Mouse (Mus musculus) erythroblast, embryonic 14.5 days (primary cell): ENCODE results near the gene Nrp2. TPM values are rescaled to one million over a fixed set of nuclear protein-coding genes. Genes with fewer than 3 reads are reported as not detected.

ENCODE experiments used
- H3K27me3 ChIP-seq: 2 replicates; pipeline ENCODE4 v1.6.1; 2012; ENCODE audit warnings: inconsistent platforms; ENCODE audit not compliant: control insufficient read depth
- H3K36me3 ChIP-seq: 2 replicates; pipeline ENCODE4 v1.6.1; 2012; ENCODE audit warnings: mild to moderate bottlenecking, inconsistent platforms; ENCODE audit not compliant: control insufficient read depth
- H3K4me1 ChIP-seq: 2 replicates; pipeline ENCODE4 v1.6.1; 2012; ENCODE audit warnings: inconsistent platforms; ENCODE audit not compliant: control insufficient read depth
- H3K4me3 ChIP-seq: replicated peaks from 2 replicates; pipeline ENCODE3; 2012; ENCODE audit warnings: moderate library complexity, mild to moderate bottlenecking, inconsistent platforms
- H3K9me3 ChIP-seq: 2 replicates; pipeline ENCODE4 v1.6.1; 2012; ENCODE audit warnings: low read length, inconsistent platforms, mixed read lengths; ENCODE audit not compliant: control insufficient read depth
- GATA1 ChIP-seq: IDR thresholded peaks from 2 replicates; pipeline ENCODE4 v1.6.1; 2012; ENCODE audit warnings: low read length, inconsistent platforms, mixed read lengths
- TAL1 ChIP-seq: IDR thresholded peaks from 3 replicates; pipeline ENCODE4 v1.6.1; 2012; ENCODE audit warnings: low read length, inconsistent platforms, mixed read lengths
- polyA plus RNA-seq: library from polyadenylated mRNA; stranded (reverse); fragments of >175 nt; gene quantifications from 2 replicates; pipeline ENCODE4 v1.2.3, GENCODE M21; 2012

The Nrp2 gene
- polyA plus RNA-seq, 1 experiment: 0.01 TPM

DNA sequence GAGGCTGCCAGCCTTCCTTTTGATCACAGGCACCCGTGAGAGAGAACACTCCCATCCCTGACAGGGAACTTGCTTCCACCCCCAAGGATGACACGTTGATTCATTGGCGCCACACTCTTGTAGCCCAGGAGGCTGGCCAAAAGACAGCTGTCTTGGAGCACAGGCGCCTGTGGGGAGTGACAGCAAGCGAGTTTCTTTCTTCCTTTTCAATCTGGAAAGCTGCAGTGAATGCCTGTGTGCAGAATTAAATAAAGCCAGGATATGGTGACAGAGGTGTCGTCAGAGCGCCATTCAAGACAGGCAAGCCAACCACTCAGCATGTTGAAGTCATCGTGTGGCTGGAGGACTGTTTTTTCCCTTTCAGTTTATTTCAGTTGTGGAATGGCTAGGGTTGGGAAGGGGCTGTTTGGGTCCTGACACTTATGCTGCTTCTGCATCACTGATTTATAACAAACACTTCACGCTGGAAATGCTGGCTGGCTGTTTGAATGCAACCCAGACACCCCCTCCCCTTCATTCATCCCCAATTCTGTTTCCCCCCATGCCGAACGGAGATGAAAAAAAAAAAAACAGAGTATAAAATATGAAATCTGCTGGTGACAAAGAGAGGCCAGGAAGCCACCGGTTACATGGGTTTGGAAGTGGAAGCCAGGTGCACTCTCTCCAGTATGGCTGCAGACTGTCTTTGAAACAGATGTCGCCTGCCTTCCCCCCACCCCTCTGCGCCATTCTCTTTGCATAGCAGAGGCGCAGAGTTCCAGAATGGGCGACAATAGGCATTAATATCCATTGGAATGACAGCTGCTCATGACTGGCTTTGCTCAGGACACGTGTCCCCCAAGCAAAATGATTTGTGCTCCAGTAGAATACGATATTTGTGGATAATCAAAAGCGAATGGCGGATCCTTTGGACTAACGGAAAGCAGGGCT, 20.4 kb upstream of the Nrp2 start:
- H3K4me3 ChIP-seq: no peak overlapping the region
- H3K27me3 ChIP-seq: no peaks in the 10 kb centered on the region
- no peak for TF ChIP-seq TAL1
- no peak for TF ChIP-seq GATA1
- H3K4me1 ChIP-seq: no peaks in the 10 kb centered on the region
- no peaks in the 10 kb centered on the region for H3K36me3 ChIP-seq
- no peaks in the 10 kb centered on the region for H3K9me3 ChIP-seq

DNA sequence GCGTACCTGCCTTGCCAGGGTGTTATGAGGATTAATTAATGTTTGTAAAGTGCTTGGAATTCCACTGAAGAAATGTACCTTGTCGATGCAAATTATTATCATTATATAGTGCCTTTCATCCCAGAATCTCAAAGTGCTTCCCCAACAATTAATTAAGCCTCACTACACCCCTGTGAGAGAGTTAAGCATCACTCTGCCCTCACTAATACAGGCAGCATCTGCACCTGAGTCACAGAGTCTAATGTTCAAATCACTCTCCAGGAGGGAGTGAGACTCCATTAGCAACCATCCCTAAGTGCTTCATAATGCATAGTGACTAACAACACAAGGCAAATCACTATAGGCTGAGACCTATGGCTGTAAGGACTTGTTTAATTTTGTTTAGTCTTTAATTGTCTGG, 19.6 kb upstream of the Nrp2 start:
- H3K4me3 ChIP-seq: no peak overlapping the region
- H3K36me3 ChIP-seq: no peaks in the 10 kb centered on the region
- no peak for TF ChIP-seq GATA1
- TF ChIP-seq TAL1: no peak

DNA sequence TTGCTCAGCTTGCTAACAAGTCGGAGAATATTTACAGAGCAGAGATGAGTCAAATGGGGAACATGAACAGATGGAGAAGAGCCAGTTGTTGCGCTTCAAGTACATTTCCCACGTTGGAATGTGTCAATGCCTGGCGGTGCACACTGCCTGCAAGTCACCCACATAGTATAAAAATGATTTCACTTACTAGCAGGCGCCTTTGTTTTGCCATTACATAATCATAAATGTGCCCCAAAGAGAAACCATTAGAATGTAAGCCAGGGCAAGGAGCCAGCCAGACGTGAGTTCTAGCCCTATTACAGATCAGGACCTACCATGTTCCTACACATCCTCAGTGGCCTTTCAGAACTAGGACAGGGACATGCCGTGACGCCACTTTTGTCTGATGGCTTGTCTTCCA, 15.6 kb upstream of the Nrp2 start:
- TF ChIP-seq GATA1 (no peak), TAL1 (no peak)
- Histone ChIP-seq H3K27me3 (no peaks in the 10 kb centered on the region), H3K4me3 (no peak overlapping the region), H3K9me3 (no peaks in the 10 kb centered on the region), H3K4me1 (no peaks in the 10 kb centered on the region), H3K36me3 (no peaks in the 10 kb centered on the region)

More for the DNA sequence above, 19.6 kb upstream of the Nrp2 start:
- no peaks in the 10 kb centered on the region for H3K4me1 ChIP-seq
- no peaks in the 10 kb centered on the region for H3K27me3 ChIP-seq
- H3K9me3 ChIP-seq: no peaks in the 10 kb centered on the region

DNA sequence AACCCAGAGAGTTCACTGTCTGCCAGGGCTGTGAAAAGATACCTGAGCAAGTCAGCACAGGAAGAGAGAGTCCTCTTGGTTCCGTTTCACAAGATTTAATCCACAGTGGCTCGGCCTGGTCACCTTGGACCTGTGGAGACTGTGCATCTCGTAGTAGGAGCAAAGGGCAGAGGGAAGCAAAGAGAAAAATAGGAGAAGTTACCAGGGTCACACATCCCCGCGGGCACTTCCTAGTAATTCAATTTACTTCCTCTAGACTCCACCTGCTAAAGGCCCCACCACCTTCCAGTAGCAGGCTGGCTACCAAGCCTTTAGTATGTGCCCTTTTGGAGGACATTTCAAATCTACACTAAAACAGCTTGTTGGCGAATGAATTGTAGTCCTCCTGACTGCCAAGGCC, 11.9 kb upstream of the Nrp2 start:
- H3K4me3 ChIP-seq: no peak overlapping the region
- H3K9me3 ChIP-seq: no peaks in the 10 kb centered on the region
- H3K4me1 ChIP-seq: no peaks in the 10 kb centered on the region
- TF ChIP-seq GATA1 (no peak), TAL1 (no peak)
- no peaks in the 10 kb centered on the region for H3K27me3 ChIP-seq
- no peaks in the 10 kb centered on the region for H3K36me3 ChIP-seq

DNA sequence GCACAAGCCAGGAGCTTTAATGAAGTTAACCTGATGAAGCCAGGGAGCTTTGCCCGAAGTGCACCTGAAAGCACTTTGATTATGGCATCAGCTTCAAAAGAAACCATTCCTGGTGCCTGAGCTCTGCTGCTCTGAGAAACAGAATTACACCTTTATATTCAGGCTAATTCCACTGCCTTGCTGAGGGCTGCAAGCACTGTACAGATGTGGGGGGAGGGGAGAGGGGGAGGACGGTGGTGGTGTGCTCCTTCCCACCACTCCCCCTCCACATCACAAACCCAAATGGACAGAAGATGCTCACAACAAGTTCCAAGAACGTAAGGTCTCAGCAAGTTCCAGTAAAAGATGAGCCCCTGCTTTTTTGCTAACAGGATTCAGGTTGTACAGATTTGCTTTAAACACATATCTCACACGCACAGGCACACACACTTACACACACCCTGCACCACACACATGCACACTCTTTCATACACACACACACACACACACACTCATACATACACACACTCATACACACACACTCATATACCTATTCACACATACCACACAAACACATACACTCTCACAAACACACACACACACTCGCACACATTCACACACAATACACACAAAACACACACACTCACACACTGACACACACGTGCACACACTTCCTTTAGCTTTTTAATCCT, 6.6 kb upstream of the Nrp2 start:
- H3K27me3 ChIP-seq: peaks cover 8% of the 10 kb centered on the region
- no peaks in the 10 kb centered on the region for H3K9me3 ChIP-seq
- no peaks in the 10 kb centered on the region for H3K4me1 ChIP-seq
- TF ChIP-seq TAL1: no peak
- TF ChIP-seq GATA1: no peak
- no peak overlapping the region for H3K4me3 ChIP-seq
- H3K36me3 ChIP-seq: no peaks in the 10 kb centered on the region

DNA sequence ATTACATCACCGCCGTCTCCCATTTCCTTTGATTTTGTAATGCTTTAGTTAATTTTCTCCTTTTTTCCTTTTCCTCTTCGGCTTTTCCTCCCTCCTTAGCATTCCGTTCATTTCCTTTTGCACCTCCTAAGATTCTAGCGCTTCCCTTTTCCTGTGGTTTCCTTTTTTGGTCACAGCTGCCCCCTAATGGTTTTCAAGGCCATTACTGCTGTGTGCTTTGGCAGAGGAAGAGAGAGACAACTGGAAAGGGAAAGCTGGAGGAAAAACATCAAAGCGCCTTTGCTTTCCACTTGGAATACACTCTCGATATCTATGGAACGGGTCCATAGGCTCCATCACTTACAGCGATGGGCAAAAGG, 6.1 kb upstream of the Nrp2 start:
- TF ChIP-seq TAL1 (no peak), GATA1 (no peak)
- H3K9me3 ChIP-seq: no peaks in the 10 kb centered on the region

DNA sequence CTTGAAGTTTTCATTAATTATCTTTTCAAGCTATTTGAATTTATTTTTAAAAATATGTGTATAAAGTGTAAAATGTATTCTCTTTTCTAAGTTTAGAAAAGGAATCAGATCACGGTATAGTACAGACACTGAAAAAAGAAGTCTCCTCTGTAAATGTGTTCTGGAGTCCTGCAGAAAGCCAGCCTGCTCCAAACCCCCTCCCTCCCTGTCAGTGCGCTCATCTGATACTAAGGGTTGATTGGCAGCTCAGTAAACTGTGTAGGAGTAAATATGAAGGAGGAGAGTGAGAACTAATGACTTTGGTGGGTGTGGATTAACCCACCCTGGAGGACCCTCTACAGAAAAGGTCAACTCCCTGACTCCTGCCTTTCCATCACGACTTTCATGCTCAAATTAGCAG, 5.7 kb upstream of the Nrp2 start:
- TF ChIP-seq TAL1 (no peak), GATA1 (no peak)
- Histone ChIP-seq H3K27me3 (peaks cover 17% of the 10 kb centered on the region), H3K36me3 (no peaks in the 10 kb centered on the region), H3K9me3 (no peaks in the 10 kb centered on the region), H3K4me1 (no peaks in the 10 kb centered on the region), H3K4me3 (no peak overlapping the region)

More for the DNA sequence above, 6.1 kb upstream of the Nrp2 start:
- H3K27me3 ChIP-seq: peaks cover 13% of the 10 kb centered on the region
- H3K4me1 ChIP-seq: no peaks in the 10 kb centered on the region
- no peak overlapping the region for H3K4me3 ChIP-seq
- no peaks in the 10 kb centered on the region for H3K36me3 ChIP-seq

DNA sequence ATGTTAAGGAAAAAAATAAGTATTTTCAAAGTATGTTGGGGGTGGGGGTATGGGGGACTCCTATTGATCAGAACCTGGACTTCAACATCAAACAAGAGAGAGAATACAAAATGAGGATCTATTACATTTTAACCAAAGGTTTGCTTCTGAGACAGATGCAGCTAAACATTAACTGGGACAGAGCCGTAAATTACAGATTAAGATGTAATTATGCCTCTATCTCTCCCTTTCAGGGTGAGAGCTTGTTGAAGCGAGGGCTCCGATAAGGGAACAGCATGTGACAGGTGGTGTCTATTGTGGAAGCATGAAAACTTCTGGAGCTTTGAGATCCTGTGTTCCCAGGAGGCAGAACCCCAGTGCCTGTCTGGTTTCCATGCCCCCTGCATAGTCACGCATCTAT, 3.3 kb upstream of the Nrp2 start:
- Histone ChIP-seq H3K4me1 (no peaks in the 10 kb centered on the region), H3K4me3 (no peak overlapping the region), H3K27me3 (peaks cover 42% of the 10 kb centered on the region), H3K36me3 (no peaks in the 10 kb centered on the region), H3K9me3 (no peaks in the 10 kb centered on the region)
- no peak for TF ChIP-seq TAL1

DNA sequence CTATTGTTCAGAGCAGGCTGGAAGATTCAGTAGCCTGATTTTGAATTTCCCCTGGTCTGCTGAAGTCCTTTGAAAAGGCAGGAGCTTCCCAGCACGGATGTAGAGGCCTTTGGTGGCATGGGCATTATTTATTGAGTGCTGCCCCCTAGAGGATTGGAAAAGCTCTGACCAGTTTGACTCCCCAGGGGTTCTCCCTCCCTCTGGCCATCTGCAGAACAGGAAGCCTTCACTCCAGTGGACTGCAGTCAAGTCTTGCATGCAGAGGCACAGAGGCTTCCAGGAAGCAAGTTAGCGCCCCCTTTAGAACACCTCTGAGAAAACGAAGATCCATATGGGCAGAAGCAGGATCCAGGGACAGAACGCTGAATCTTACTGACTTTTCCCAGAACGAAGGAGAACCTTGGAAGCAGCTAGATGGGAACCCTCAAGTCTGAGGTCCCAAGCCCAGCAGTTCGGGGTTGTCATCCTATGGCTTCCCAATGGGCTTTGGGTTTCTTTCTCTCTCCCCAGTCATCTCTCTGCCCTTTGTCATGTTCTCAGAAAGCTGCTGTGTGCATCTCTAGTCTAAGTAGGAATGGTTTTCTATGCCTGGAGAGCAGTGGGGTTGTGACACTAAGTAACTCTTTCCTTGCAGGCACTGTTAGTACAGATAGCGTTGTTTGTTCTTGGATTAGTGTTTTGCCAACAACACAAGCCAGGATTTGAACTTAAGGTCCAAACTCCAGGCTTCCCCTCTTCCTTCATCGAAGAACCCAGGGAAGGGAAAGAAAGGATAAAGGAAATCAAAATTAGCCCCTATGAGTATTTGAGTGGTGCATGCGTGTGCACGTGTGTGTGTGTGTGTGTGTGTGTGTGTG, 1.8 kb upstream of the Nrp2 start:
- TF ChIP-seq TAL1 (no peak), GATA1 (no peak)
- H3K4me1 ChIP-seq: no peaks in the 10 kb centered on the region
- no peak overlapping the region for H3K4me3 ChIP-seq
- no peaks in the 10 kb centered on the region for H3K9me3 ChIP-seq
- H3K27me3 ChIP-seq: peaks cover 57% of the 10 kb centered on the region
- H3K36me3 ChIP-seq: no peaks in the 10 kb centered on the region
